Mouse (Mus musculus) forebrain, embryonic 11.5 days (tissue): ENCODE results near the gene Tmem81. TPM values are rescaled to one million over a fixed set of nuclear protein-coding genes. Genes with fewer than 3 reads are reported as not detected.

ENCODE experiments used
- ATAC-seq: fragments of 200-750 bp; cut with Nextera tagmentation; replicated peaks from 2 replicates; pipeline ENCODE4 v1.8.0; 2017; ENCODE audit warnings: moderate TSS enrichment; ENCODE audit not compliant: low FRiP score
- DNase-seq: peaks from one replicate; pipeline ENCODE4 v3.0.0-alpha.2; 2017; ENCODE audit warnings: low spot score
- H3K27ac ChIP-seq: fragments of 300-500 bp; sonication (generic); 2 replicates; pipeline ENCODE4 v1.5.1; 2014; ENCODE audit warnings: low read depth, low read length
- H3K27me3 ChIP-seq: fragments of 300-500 bp; sonication (generic); 2 replicates; pipeline ENCODE4 v1.6.1; 2014; ENCODE audit warnings: mild to moderate bottlenecking, low read length, mixed read lengths; ENCODE audit not compliant: control insufficient read depth, insufficient read depth
- H3K36me3 ChIP-seq: fragments of 300-500 bp; sonication (generic); 2 replicates; pipeline ENCODE4 v1.6.1; 2014; ENCODE audit warnings: mild to moderate bottlenecking, low read length, moderate library complexity, mixed read lengths; ENCODE audit not compliant: control insufficient read depth, insufficient read depth
- H3K4me1 ChIP-seq: fragments of 300-500 bp; sonication (generic); replicated peaks from 2 replicates; pipeline ENCODE4 v1.6.1; 2014; ENCODE audit warnings: low read length, mixed read lengths; ENCODE audit not compliant: control insufficient read depth, insufficient read depth
- H3K4me2 ChIP-seq: fragments of 300-500 bp; sonication (generic); 2 replicates; pipeline ENCODE4 v1.6.1; 2014; ENCODE audit warnings: low read depth, mild to moderate bottlenecking, low read length, moderate library complexity, mixed read lengths; ENCODE audit not compliant: severe bottlenecking
- H3K4me3 ChIP-seq: fragments of 300-500 bp; sonication (generic); 2 replicates; pipeline ENCODE4 v1.5.1; 2014; ENCODE audit warnings: low read depth, low read length
- H3K9ac ChIP-seq: fragments of 300-500 bp; sonication (generic); 2 replicates; pipeline ENCODE4 v1.6.1; 2014; ENCODE audit warnings: low read length
- H3K9me3 ChIP-seq: fragments of 300-500 bp; sonication (generic); 2 replicates; pipeline ENCODE4 v1.6.1; 2016; ENCODE audit warnings: low read length, mixed read lengths; ENCODE audit not compliant: control insufficient read depth
- WGBS: fragments of 180-500 bp; shearing (Covaris S2); extraction: QIAGEN DNeasy Blood & Tissue Kit; methylation state at CpG from one replicate; pipeline ENCODE4 v1.1.7; 2014; 5-methylcytosine and 5-hydroxymethylcytosine counted together
- polyA plus RNA-seq: library from polyadenylated mRNA; unstranded; fragments of >200 nt; fragmentation: Nextera tagmentation; extraction: Ambion mirVana; gene quantifications from 2 replicates; pipeline ENCODE4 v1.2.1, GENCODE M21; 2014

Gene Tmem81
- polyA plus RNA-seq, 1 experiment from 2014 or later: 1.1 TPM

DNA sequence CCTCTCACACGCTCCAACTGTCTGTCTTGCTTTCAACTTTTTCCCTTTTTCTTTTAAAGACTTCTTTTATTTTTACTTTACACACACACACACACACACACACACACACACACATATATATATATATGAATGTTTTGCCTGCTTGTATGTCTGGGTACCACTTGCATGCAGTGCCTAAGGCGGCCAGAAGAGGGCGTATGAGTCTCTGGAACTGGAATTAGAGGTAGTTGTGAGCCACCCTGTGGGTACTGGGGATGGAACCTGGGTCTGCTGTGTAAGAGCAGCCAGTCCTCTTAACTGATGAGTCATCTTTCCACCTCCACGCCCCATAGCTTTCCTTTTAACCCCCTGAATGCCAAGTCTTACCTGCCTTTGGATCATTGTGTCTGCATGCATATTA is 17.9 kb downstream of the Tmem81 start:
- Histone ChIP-seq H3K9me3 (no peaks in the 10 kb centered on the region), H3K36me3 (no peaks in the 10 kb centered on the region), H3K27me3 (no peaks in the 10 kb centered on the region), H3K9ac (no peak overlapping the region), H3K4me1 (0 out of 2 replicates have a peak, but pooled peaks cover 4% of the 10 kb centered on the region), H3K4me2 (no peak overlapping the region), H3K27ac (no peak overlapping the region), H3K4me3 (no peak overlapping the region)
- ATAC-seq (no peak), DNase-seq (peak; percentile 65)
- 31% methylated on average over 4 of the region's 4 CpGs for WGBS

DNA sequence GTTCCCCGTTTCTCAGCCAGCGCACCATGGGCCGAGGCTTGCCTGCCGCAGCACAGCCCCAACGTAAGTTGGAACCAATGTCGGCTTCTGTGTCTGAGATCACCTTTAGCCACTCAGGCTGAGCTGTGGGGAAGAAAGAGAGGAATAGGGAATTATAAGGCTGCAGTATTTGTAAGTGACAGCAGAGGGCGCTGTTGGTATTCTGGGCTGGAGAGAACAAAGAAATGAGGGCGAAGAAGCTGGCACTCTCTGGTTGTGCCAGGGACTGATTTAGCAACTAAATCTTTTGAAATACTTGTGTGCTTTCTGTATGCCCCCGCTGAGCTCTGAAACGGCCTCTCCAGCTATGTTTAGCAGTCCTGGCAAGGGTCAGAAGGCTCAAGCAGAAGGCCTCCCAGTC is 19.8 kb downstream of the Tmem81 start:
- DNase-seq: peak; percentile 86
- Histone ChIP-seq H3K27me3 (no peaks in the 10 kb centered on the region), H3K4me3 (no peak overlapping the region), H3K27ac (peak overlapping the region; percentile 53; the same call in 1 of the 2 replicates), H3K9me3 (no peaks in the 10 kb centered on the region), H3K4me2 (no peak overlapping the region), H3K4me1 (peaks cover 12% of the 10 kb centered on the region), H3K9ac (peak overlapping the region; percentile 51), H3K36me3 (no peaks in the 10 kb centered on the region)
- 2% methylated on average over 10 of the region's 10 CpGs for WGBS
- peak; percentile 29; the same call in 1 of the 2 replicates for ATAC-seq

DNA sequence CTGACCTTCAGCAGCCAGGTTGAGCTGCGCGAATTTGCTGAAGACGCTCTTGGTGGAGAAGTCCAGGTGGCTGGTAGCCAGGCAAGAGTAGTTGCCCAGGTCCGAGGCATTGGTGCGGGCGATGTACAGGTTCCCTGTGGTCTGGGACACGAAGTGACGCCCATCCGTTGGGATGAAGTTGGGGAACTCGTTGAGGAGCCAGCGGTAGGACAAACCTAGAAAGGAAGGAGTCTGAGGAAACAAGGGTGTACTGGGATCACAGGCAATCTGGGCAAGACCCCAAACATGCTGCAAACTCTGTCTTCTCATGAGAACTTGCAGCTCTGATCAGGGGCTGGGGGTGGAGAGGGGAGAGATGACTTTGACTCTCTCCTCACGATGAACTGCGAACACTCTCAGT is 22.0 kb downstream of the Tmem81 start:
- H3K4me2 ChIP-seq: no peak overlapping the region
- H3K36me3 ChIP-seq: no peaks in the 10 kb centered on the region
- ATAC-seq: no peak
- no peaks in the 10 kb centered on the region for H3K9me3 ChIP-seq
- H3K4me3 ChIP-seq: no peak overlapping the region
- H3K4me1 ChIP-seq: peaks cover 16% of the 10 kb centered on the region
- H3K27ac ChIP-seq: no peak overlapping the region
- no peak for DNase-seq
- 94% methylated on average over 13 of the region's 13 CpGs for WGBS
- no peaks in the 10 kb centered on the region for H3K27me3 ChIP-seq
- H3K9ac ChIP-seq: no peak overlapping the region

DNA sequence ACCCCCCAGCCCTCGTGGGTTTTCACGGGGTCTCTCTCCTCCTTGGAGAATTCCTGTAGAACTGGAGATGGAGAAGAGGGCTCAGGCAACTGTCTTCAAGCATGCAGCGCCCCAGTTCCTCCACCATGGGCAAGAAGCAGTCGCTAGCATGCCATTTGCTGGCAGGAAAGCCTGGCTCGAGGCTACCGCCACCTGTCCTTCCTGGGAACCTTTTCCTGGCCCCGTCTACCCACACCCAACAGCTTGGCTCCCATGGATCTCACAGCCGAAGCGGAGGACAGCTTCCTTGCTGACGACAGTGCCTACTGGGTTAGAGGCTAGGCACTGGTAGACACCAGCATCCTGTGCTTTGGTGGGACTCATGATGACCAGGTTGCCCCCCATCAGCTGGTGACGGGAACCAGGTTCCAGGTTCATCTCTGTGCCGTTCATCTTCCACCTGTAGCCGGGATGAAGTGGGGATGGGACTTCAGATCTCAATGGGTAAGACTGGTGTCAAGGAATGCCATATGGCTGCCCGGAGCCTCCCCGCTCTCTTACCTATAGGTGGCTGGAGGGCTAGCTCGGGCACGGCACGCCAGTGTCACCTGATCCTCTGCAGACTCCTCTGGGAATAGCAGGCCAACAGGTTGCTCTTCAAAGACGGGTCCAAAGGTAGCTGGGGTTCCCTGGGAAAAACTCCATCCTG is 22.8 kb downstream of the Tmem81 start:
- H3K4me2 ChIP-seq: no peak overlapping the region
- ATAC-seq: no peak
- no peak overlapping the region for H3K4me3 ChIP-seq
- no peaks in the 10 kb centered on the region for H3K9me3 ChIP-seq
- H3K27ac ChIP-seq: no peak overlapping the region
- no peak overlapping the region for H3K9ac ChIP-seq
- WGBS: 92% methylated on average over 19 of the region's 19 CpGs
- no peaks in the 10 kb centered on the region for H3K27me3 ChIP-seq
- no peak for DNase-seq
- peaks cover 16% of the 10 kb centered on the region for H3K4me1 ChIP-seq
- H3K36me3 ChIP-seq: no peaks in the 10 kb centered on the region

DNA sequence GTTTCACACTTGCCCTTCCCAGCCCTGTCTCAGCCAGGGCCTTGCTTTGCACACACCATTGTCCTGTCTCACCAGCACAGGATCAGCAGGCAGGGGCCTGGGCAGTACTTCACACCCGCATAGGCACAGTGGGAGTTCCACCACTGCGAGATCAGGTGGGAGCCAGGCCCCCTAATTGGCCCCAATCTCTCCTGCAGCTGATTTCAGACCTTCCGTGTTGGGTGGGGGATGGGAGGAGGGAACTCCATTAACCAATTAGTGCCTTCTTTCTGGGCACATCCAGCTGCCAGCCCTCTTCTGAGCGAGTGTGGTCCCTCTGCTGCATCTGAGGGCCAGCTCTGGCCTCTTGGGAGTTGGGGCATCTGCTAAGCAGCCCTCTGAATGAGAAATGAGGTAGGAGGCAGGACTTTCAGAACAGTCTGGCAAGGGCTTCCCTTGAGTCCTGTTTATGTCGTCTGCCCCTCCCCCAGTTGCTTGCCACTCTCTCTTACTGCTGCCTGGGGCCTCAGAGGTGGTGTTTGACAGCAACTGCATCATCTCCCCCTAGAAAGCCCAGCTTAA is 24.7 kb downstream of the Tmem81 start:
- no peak overlapping the region for H3K4me3 ChIP-seq
- no peaks in the 10 kb centered on the region for H3K27me3 ChIP-seq
- H3K4me2 ChIP-seq: 0 out of 2 replicates have a peak overlapping the region, but pooled peaks have one; percentile 13

DNA sequence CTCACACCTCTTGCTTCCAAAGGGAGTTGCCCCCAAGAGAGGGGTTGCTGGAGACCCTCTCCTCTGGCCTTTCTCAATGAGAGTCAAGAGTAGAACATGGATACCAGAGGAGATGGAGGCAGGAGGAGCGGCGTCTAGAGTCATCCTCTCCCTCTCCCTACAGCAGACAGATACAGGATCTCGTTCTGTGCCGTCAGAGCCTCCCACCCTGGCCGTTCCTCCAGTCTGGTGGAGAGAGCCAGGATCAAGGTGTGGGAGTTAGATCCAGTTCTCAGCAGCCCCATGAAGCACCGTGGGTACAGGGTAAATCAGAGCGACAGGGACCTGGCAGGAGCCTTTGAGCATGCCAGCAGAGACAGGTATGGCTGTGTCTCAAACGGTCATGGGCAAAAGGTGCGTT is 26.5 kb downstream of the Tmem81 start:
- Histone ChIP-seq H3K9ac (no peak overlapping the region), H3K36me3 (no peaks in the 10 kb centered on the region), H3K27ac (no peak overlapping the region), H3K9me3 (no peaks in the 10 kb centered on the region), H3K4me1 (peaks cover 12% of the 10 kb centered on the region), H3K27me3 (no peaks in the 10 kb centered on the region), H3K4me2 (no peak overlapping the region), H3K4me3 (no peak overlapping the region)
- 68% methylated on average over 9 of the region's 9 CpGs for WGBS
- ATAC-seq (no peak), DNase-seq (no peak)

More for the DNA sequence above, 24.7 kb downstream of the Tmem81 start:
- H3K4me1 ChIP-seq: peaks cover 16% of the 10 kb centered on the region
- H3K9ac ChIP-seq: peak overlapping the region; percentile 31
- peak overlapping the region; percentile 70 for H3K27ac ChIP-seq
- H3K9me3 ChIP-seq: no peaks in the 10 kb centered on the region
- peak; percentile 82 for DNase-seq
- peak; percentile 83 for ATAC-seq
- WGBS: 2% methylated on average over 5 of the region's 5 CpGs
- H3K36me3 ChIP-seq: no peaks in the 10 kb centered on the region

GRCm38 (mm10) chr1:132533840-132534239 is 27.8 kb downstream of the Tmem81 start:
- WGBS: 3% methylated on average over 8 of the region's 8 CpGs
- DNase-seq (no peak), ATAC-seq (no peak)
- no peak overlapping the region for H3K27ac ChIP-seq
- no peak overlapping the region for H3K9ac ChIP-seq
- no peaks in the 10 kb centered on the region for H3K36me3 ChIP-seq
- H3K27me3 ChIP-seq: no peaks in the 10 kb centered on the region
- H3K9me3 ChIP-seq: no peaks in the 10 kb centered on the region
- H3K4me1 ChIP-seq: peaks cover 12% of the 10 kb centered on the region
- H3K4me3 ChIP-seq: no peak overlapping the region
- H3K4me2 ChIP-seq: no peak overlapping the region

- H3K4me3 ChIP-seq: no peak overlapping the region
- no peak overlapping the region for H3K27ac ChIP-seq
- H3K9me3 ChIP-seq: no peaks in the 10 kb centered on the region
- H3K27me3 ChIP-seq: no peaks in the 10 kb centered on the region; the same call in 1 of the 2 replicates
- DNase-seq: no peak
- no peak overlapping the region for H3K9ac ChIP-seq
- H3K4me2 ChIP-seq: no peak overlapping the region
- H3K4me1 ChIP-seq: peaks cover 7% of the 10 kb centered on the region
- 88% methylated on average over 4 of the region's 4 CpGs for WGBS
- no peak for ATAC-seq
- H3K36me3 ChIP-seq: no peaks in the 10 kb centered on the region
Measured at GRCm38 (mm10) chr1:132535541-132535940, 29.5 kb downstream of the Tmem81 start.

- peaks cover 6% of the 10 kb centered on the region; the same call in 1 of the 2 replicates for H3K27me3 ChIP-seq
Measured at GRCm38 (mm10) chr1:132536416-132536815, 30.4 kb downstream of the Tmem81 start.

More at GRCm38 (mm10) chr1:132536416-132536815, 30.4 kb downstream of the Tmem81 start:
- Histone ChIP-seq H3K36me3 (no peaks in the 10 kb centered on the region), H3K27ac (no peak overlapping the region), H3K4me3 (no peak overlapping the region), H3K4me1 (peaks cover 2% of the 10 kb centered on the region; the same call in 1 of the 2 replicates), H3K4me2 (no peak overlapping the region), H3K9ac (no peak overlapping the region), H3K9me3 (no peaks in the 10 kb centered on the region)
- DNase-seq (no peak), ATAC-seq (no peak)
- 84% methylated on average over 3 of the region's 3 CpGs for WGBS
